Mouse (Mus musculus) mouse trophoblast stem cell (cell line): Measurements from ENCODE around the gene Ppp1r9b.

ENCODE experiments used
- in situ Hi-C, 2 experiments: fragments of 300-500 bp; cut with MseI, MboI; formaldehyde crosslinking; loops; 2 replicates in 1 of 2; 3 replicates in 1 of 2; pipeline ENCODE4 v1.15.1; 2025

The Ppp1r9b gene

DNA sequence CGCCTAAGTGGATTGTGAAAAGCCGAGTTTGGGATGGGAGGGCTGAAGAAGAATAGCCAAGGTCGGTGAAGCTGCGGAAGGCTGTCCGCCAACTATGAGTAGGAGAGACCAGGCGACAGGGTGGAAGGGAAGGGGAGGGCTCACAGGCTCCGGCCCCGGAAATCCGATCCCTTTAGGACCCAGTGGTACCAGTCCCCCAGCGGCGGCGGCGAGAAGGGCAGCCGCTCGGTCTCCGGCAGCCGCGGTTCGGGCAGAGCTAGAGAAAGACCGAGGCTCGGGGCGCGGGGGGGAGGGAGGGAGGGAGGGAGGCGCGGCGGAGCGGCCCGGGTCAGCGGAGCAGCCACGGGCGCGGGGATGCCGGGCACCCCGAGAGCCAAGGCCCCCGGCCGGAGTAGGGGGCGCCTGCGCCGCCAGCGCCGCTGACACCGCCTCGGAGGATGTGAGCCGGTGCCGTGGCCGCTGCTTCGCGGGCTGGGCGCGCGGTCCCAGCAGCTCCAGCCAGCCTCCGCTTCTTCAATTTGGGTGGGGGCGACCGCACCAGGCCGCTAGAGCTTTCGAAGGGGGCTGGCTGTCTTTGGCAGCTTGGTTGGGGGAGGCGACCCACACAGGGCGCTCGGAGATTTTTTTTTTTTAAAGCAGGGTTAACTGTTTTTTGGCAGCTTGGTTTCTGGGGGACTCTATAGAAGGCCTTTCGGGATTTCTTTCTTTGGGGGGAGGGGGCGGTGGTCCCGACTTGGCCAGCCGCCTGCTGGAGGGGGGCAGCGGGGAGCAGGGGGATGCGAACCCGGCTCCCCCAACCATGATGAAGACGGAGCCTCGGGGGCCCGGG, at the start of gene Ppp1r9b:
Ppp1r9b (plus strand) TSS at position 287 of the 829 bp plus-strand sequence.
- in situ Hi-C loops, result no loop called here

GRCm38 (mm10) chr11:94941121-94941520, 49.7 kb upstream of the Ppp1r9b start:
- in situ Hi-C loops, result no loop called here

GRCm38 (mm10) chr11:94941776-94942175, 49.1 kb upstream of the Ppp1r9b start:
- in situ Hi-C loops, result no loop called here

GRCm38 (mm10) chr11:94942282-94943023, 48.4 kb upstream of the Ppp1r9b start:
- in situ Hi-C loops, result no loop called here

DNA sequence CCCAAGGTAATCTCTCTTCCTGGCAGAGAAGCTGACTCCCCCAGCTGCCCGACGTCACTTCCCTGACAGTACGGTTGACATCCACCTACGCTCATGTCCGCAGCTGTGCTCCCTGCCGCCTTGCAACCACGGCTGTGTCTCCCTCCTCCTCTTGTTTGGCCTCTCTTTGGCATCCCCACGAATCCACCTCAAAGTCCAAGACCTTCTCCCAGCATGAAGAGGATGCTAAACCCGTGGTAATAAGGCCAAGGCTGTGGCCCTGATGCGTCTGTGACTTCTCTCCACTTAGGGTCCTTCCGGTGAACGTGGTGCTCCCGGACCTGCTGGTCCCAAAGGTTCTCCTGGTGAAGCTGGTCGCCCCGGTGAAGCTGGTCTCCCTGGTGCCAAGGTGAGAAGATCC, 47.8 kb upstream of the Ppp1r9b start:
- in situ Hi-C loops, result no loop called here

- in situ Hi-C loops, result no loop called here
These were observed 46.5 kb upstream of the Ppp1r9b start for GRCm38 (mm10) chr11:94944295-94944694.

- in situ Hi-C loops, result no loop called here
These were observed 45.6 kb upstream of the Ppp1r9b start for GRCm38 (mm10) chr11:94945236-94945635.

- in situ Hi-C loops, result no loop called here
These were observed 38.7 kb upstream of the Ppp1r9b start for GRCm38 (mm10) chr11:94952169-94952568.

DNA sequence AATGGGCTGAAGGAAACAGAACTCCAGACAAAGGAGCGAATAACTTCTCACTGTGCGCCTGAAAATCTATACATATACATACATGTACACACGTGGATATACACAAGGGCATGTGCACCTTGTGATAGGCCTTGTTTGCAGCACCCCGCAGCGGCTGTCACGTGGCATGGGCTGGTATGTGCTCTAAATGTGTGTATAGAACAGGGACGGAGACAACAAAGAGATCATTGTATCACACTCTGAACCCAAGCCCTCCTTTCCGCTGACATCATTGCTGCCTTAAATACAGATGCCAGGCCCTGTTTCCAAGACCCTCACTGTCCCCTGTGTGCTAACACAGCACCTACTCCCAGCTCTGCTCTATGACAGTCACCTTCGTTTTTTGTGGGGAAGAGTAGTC, 35.7 kb upstream of the Ppp1r9b start:
- in situ Hi-C loops, result no loop called here

- in situ Hi-C loops, result no loop called here
These were observed 33.2 kb upstream of the Ppp1r9b start for GRCm38 (mm10) chr11:94957693-94958064.

GRCm38 (mm10) chr11:94958065-94958858, 32.6 kb upstream of the Ppp1r9b start:
- in situ Hi-C loops, result no loop called here

DNA sequence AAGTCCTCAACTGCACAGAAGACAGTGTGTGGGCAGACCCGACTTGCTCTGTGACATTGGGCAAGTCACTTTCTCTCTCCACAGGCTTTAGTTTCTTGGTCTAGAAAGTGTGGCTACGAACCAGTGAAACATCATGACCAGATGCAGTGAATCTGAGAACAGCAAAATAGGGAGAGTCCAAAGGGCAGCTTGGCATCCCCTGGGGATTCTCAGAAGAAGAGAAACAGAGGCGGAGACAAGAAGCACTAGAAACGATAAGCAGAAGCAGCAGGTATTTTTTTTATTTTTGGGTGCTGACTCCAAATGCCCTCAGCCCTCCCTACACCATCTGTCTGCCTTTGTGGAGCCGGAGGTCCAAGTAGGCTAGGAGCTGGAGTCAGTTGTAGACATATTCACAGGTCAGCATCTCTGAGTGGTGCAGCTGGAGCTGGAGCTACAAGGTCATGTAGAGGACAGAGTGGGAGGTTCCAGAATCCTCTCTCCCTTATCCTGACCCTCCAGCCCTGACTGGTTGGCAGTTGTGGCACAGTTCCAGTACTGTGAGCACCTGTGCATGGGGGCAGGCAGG, 28.2 kb upstream of the Ppp1r9b start:
- in situ Hi-C loops, result loop anchor here (5.0 kb wide), 1 partner anchor 1430 kb away; no protein-coding TSS in a partner anchor

DNA sequence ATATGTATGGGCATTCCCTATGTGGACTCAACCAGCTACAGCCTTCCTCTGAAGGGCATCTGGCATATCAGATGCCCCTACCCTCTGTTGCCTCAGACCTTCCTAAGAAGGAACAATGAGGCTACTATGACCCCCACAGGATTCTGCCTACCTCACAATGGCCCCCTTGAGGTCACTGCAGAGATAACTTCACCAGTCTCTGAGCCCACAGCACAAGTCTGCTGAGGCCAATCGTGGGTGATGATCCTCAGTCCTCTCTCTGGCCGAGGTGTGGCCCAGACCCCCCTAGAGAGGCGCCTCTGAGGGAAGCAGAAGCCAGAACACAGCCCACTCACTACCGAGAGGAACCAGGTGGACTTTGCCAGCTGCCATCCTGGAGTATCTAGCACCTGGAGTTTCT, 23.4 kb upstream of the Ppp1r9b start, which contains the start of gene Hils1:
Hils1 (plus strand) TSS at position 175 of the 400 bp plus-strand sequence.
- in situ Hi-C loops, result no loop called here

DNA sequence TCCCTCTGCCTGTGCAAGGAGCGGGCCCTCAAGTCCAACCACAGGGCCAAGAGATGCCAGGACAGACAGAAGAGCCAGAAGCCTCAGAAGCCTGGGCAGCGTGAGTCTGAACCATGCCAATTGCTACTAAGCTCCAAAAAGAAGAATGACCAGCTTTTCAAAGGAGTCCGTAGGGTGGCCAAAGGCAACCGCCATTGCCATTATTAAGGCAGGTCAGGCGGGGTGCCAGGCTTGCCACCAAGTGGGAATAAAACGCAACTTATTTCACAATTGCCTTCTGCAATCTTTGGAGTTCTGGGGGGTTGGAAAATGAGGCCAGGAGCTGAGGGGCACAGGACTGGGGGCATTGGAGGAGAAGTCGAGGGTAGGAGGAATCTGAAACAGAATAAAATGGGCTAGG, 22.6 kb upstream of the Ppp1r9b start:
- in situ Hi-C loops, result no loop called here

DNA sequence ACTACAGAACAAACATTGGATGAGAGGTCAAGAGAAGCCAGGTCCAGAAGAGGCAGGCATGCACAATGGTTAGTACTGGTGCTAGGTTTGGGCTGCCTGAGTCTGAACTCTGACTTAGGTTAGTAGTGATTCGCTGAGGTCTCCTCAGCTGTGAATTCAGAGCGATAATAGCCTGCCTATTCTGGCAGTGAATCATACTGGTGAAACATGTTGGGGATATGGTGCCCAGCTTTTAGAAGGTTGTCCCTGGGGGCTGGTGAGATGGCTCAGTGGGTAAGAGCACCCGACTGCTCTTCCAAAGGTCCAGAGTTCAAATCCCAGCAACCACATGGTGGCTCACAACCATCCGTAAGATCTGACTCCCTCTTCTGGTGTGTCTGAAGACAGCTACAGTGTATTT, 21.1 kb upstream of the Ppp1r9b start:
- in situ Hi-C loops, result loop anchor here (5.0 kb wide), 1 partner anchor 32 kb away; the partner anchor contains the start of gene Col1a1 (in 2 of the 2)

DNA sequence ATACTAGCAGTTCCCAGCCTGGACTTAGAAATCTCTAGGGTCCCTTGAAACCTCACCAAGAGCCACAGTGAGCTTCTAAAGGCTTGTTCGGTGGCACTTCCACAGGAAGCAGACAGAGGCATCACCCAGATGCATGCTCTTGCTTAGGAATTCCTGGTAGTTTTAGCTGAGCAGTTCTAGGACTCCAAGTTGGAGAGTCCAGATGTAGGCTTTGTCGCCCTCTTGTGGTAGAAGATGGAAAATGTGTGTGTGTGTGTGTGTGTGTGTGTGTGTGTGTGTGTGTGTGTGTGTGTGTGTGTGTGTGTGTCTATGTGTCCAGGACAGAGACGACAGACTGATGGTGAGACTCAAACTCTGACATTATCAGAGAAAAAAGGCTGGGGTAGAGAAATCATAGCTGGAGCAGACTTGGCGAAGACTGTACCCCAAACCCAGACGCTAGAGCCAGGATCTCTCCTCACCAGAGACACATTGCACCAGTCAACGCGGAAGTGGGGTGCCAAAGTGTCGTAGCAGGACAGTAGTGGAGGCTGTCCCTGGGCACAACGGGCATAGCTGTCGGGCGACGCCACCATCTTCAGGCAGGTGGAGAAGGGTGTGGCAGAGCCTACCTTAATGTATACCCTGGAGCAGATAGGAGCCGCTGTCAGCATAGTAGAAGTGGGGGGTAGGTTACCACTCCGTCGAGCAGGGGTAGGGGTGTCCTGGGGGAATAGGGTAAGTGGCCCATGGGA, 20.5 kb upstream of the Ppp1r9b start:
- in situ Hi-C loops, result loop anchor here (5.0 kb wide), 1 partner anchor 33 kb away; the partner anchor contains the start of gene Col1a1 (in 2 of the 2)

- in situ Hi-C loops, result loop anchor here (5.0 kb wide), 1 partner anchor 35 kb away; the partner anchor contains the start of gene Col1a1 (in 2 of the 2)
These were observed 18.8 kb upstream of the Ppp1r9b start for GRCm38 (mm10) chr11:94971895-94972615.

- in situ Hi-C loops, result loop anchor here (5.0 kb wide), 1 partner anchor 36 kb away; the partner anchor contains the start of gene Col1a1 (in 2 of the 2)
These were observed 17.9 kb upstream of the Ppp1r9b start for GRCm38 (mm10) chr11:94972887-94973286.

DNA sequence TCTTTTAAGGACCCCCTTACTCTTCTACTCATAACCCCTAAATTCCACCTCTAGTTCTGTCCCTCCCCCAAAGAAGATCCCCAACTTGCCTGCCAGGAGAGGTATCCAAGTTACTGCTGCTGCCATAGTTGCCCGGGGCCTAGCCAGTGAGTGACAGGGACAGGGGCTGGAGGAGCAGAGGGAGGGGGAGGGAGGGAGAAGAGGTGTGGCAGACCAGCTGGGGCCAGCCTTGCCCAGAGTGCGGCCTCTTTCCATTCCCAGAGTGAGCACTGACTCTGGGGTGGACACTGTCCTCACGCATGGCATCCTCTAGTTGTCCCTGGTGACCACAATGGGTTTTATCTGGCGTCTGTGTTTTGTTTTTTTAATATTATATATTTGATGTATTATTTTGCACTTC, 17.5 kb upstream of the Ppp1r9b start:
- in situ Hi-C loops, result loop anchor here (5.0 kb wide), 1 partner anchor 36 kb away; the partner anchor contains the start of gene Col1a1 (in 2 of the 2)

DNA sequence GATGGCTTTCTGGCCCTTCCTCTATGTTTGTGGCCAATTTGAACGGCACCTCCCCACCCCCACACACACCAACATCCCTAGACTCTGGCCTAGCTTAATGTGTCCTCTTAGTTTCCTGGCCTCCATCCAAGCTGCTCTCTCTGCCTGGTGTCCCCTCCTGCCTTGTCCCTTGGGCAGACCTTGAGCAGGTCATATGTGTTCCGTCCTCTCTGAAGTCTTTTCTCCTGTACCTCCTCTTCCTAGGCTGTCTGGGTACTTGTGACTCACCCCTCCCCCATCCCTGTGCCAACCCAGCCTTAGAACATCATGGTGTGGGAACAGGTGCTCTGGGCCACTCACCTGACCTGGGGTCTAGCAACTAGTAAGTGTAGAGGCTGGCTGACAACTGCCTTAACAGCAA, 15.9 kb upstream of the Ppp1r9b start:
- in situ Hi-C loops, result loop anchor here (5.0 kb wide), 1 partner anchor 38 kb away; the partner anchor contains the start of gene Col1a1 (in 2 of the 2)
